Mouse (Mus musculus): Measurements from ENCODE around the gene Slc34a3.
A peak's percentile ranks its signal among the peaks of the same experiment; 100 is the strongest.

DNA sequence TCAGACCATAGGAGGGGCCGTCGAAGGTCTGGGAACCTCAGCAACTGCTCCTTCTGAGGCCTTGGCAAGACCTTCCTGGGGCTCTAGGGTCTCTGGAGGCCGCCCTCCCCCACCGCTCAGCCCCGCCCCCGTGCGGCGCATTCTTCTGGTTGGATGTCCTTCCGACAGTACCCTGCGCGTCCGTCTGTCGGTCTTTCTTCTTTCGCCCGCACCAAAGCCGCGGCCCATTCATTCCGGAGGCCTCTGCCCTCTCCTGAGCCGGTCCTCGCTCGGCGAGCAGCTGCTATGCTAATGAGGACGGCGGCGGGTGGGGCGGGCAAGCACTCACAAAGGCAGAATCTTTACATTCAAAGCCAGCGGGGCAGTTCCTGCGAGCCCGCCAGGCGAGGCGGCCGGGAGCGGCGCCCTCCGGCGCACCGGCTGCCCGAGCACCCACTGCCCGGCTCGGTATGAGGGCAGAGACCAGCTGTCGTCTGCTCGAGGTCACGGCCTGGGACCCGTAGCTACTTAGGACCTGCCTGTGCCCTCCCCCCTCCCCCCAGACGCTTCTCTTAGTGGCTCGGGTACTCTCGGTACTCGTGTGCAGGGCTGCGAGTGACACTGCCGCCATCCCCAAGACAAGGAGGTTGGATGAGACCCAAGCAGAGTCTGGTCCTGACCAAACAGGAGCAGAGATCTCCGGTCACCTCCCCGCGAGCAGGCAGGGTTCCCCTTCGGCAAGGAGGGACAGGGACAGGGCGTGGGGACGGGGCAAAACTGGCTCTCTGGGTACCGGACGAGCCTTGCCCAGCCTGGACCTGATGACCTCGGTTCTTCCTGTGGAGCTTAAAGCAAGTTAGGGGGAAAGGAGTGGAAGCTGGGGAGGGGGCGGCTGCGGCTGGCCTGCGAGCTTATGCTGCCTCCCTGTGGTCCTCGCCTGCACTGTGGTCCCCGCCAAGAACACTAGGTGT is 48.3 kb downstream of the Slc34a3 start:
- TF ChIP-seq POLR2A (IDR thresholded peaks at IDR 0.05; ENCODE audit: low read depth, low read length) (peak; percentile 54; the same call in 1 of the 2 replicates), ZMIZ1 (IDR thresholded peaks at IDR 0.05; ENCODE audit: low read depth, low read length) (no peak), HCFC1 (IDR thresholded peaks at IDR 0.05; ENCODE audit: low read depth, low read length) (no peak)

Measured in CH12.LX (cell line).